Mouse (Mus musculus) CH12.LX (cell line): Measurements from ENCODE around the gene Ccdc185.

Experiments used
- CTCF ChIP-seq, 2 experiments: IDR thresholded peaks in 1 of 2; conservative IDR thresholded peaks in 1 of 2; 2 replicates each; pipeline ENCODE4 v1.5.1; 2011 to 2012; ENCODE audit warnings: low read depth in 2 of 2, low read length in 2 of 2, improper control_type of control experiment in 1 of 2, inconsistent platforms in 1 of 2, mild to moderate bottlenecking in 1 of 2, moderate library complexity in 1 of 2
- NRF1 ChIP-seq: IDR thresholded peaks from 2 replicates; pipeline ENCODE4 v1.6.1; 2014; ENCODE audit warnings: low read depth, mild to moderate bottlenecking, inconsistent platforms, low read length, improper control_type of control experiment, moderate library complexity
- RAD21 ChIP-seq: IDR thresholded peaks from 2 replicates; pipeline ENCODE4 v1.6.1; 2011; ENCODE audit warnings: low read depth, mild to moderate bottlenecking, low read length, improper control_type of control experiment, moderate library complexity
- ZKSCAN1 ChIP-seq: IDR thresholded peaks from 2 replicates; pipeline ENCODE4 v1.6.1; 2012; ENCODE audit warnings: low read depth, inconsistent platforms, low read length, improper control_type of control experiment, borderline replicate concordance

DNA sequence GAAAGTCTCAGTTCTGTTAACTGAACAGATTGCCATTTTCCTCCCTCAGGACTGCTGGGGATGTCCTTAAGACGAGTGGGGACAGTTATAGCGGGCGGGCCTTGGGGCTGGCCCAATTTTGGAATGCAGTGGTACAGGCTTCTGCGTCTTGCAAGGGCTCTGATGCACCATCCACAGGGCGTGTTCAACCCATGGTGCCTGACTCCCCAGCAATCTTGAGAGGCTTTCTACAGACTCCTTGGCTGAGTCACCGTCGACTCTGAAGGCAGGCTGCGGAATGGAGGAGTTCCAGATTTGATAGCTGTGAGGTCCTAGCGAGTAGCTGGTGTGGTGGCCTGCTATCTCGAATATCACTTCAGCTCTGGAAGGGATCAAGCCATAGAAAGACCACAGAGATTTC, 45.2 kb upstream of the Ccdc185 start:
- TF ChIP-seq RAD21 (no peak), NRF1 (no peak), ZKSCAN1 (no peak), CTCF (conservative IDR thresholded peaks at IDR 0.05 in 1 of 2, IDR thresholded peaks at IDR 0.05 in 1 of 2; ENCODE audit: low read depth in 2 of 2, low read length in 2 of 2) (no peak)
